Mouse (Mus musculus) midbrain, embryonic 16.5 days (tissue): ENCODE measurements at regions not wholly inside any gene's neighbourhood (a gene's known extent, or its start where the extent isn't known, plus 50 kb on each side); places are given as distances from the start of the nearest gene placed in this dataset.
A peak's percentile ranks its signal among the peaks of the same experiment; 100 is the strongest.
"Not testable (repeated sequence)": the region's sequence is repeated elsewhere in the genome, so short reads cannot be mapped to it uniquely, and the experiment has no call there.

Source experiments
- ATAC-seq: fragments of 200-750 bp; cut with Nextera tagmentation; 2 replicates; pipeline ENCODE4 v1.8.0; 2017; ENCODE audit warnings: moderate TSS enrichment
- H3K27ac ChIP-seq: fragments of 300-500 bp; sonication (generic); 2 replicates; pipeline ENCODE4 v1.5.1; 2014; ENCODE audit warnings: mild to moderate bottlenecking, low read length, mixed read lengths
- H3K27me3 ChIP-seq: fragments of 300-500 bp; sonication (generic); 2 replicates; pipeline ENCODE4 v1.6.1; 2014; ENCODE audit warnings: low read depth, low read length, mixed read lengths; ENCODE audit not compliant: control insufficient read depth, insufficient read depth
- H3K36me3 ChIP-seq: fragments of 300-500 bp; sonication (generic); 2 replicates; pipeline ENCODE4 v1.6.1; 2014; ENCODE audit warnings: mild to moderate bottlenecking, low read length, moderate library complexity, mixed read lengths; ENCODE audit not compliant: control insufficient read depth, insufficient read depth
- H3K4me1 ChIP-seq: fragments of 300-500 bp; sonication (generic); 2 replicates; pipeline ENCODE4 v1.6.1; 2014; ENCODE audit warnings: mild to moderate bottlenecking, low read length, mixed read lengths; ENCODE audit not compliant: control insufficient read depth, insufficient read depth
- H3K4me2 ChIP-seq: fragments of 300-500 bp; sonication (generic); 2 replicates; pipeline ENCODE4 v1.6.1; 2014; ENCODE audit warnings: mild to moderate bottlenecking, low read length, mixed read lengths
- H3K4me3 ChIP-seq: fragments of 300-500 bp; sonication (generic); 2 replicates; pipeline ENCODE4 v1.5.1; 2014; ENCODE audit warnings: low read depth, mild to moderate bottlenecking, low read length, moderate library complexity, mixed read lengths
- H3K9ac ChIP-seq: fragments of 300-500 bp; sonication (generic); 2 replicates; pipeline ENCODE4 v1.6.1; 2014; ENCODE audit warnings: low read depth, low read length, mixed read lengths
- H3K9me3 ChIP-seq: fragments of 300-500 bp; sonication (generic); replicated peaks from 2 replicates; pipeline ENCODE4 v1.6.1; 2014; ENCODE audit warnings: mild to moderate bottlenecking, low read length, mixed read lengths; ENCODE audit not compliant: control insufficient read depth, poor library complexity, severe bottlenecking
- WGBS: fragments of 180-500 bp; shearing (Covaris S2); extraction: QIAGEN DNeasy Blood & Tissue Kit; methylation state at CpG from one replicate; pipeline ENCODE4 v1.1.7; 2014; 5-methylcytosine and 5-hydroxymethylcytosine counted together

DNA sequence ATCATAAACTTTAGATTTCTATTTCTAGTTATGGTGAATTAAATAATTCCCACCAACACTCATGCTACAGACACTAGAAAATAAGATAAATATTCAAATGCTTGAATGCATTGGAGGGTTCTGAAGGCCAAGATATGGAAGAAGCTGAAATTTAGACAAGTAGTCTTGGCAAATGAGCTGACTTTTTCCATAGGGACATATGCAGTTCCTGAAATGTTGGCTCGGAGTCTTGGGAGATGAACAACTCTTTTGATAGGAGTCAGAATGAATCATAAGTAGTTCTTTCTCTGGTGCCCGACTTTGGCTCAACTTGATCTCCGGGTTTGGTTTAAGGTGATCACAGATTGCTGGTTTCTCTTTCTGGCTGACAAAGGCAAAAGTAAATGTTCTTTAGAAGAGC, 574.7 kb upstream of the Mms22l start:
- Histone ChIP-seq H3K36me3 (no peaks in the 10 kb centered on the region), H3K9ac (no peak overlapping the region), H3K27me3 (no peaks in the 10 kb centered on the region), H3K4me2 (no peak overlapping the region), H3K4me1 (no peaks in the 10 kb centered on the region), H3K9me3 (no peaks in the 10 kb centered on the region), H3K27ac (no peak overlapping the region), H3K4me3 (no peak overlapping the region)
- no peak for ATAC-seq
- WGBS, result 88% methylated on average over 3 of the region's 3 CpGs

DNA sequence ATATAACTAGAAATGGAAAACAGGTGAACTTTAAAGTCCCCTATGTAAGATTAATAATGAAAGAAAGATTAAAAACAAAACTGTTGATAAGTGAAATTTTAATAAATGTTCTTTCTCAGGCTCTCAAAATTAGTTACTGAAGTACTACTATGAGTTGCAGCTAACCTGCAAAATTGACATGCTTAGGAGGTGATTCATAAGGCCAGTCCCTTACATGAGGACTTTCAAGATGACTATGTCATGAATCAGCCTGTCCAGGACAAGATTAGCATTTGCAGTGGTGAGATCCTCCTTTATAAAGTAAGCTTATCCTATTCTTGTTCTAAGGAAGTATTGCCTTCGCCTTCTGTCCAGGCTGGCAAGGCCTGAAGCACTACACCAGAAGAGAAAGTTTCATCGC, 542.1 kb upstream of the Mms22l start:
- no peaks in the 10 kb centered on the region for H3K4me1 ChIP-seq
- no peak overlapping the region for H3K27ac ChIP-seq
- H3K9ac ChIP-seq, result no peak overlapping the region
- H3K9me3 ChIP-seq, result no peaks in the 10 kb centered on the region
- no peaks in the 10 kb centered on the region for H3K27me3 ChIP-seq
- no peaks in the 10 kb centered on the region for H3K36me3 ChIP-seq
- no peak for ATAC-seq
- 95% methylated on average over 2 of the region's 2 CpGs for WGBS
- no peak overlapping the region for H3K4me3 ChIP-seq
- H3K4me2 ChIP-seq, result no peak overlapping the region

DNA sequence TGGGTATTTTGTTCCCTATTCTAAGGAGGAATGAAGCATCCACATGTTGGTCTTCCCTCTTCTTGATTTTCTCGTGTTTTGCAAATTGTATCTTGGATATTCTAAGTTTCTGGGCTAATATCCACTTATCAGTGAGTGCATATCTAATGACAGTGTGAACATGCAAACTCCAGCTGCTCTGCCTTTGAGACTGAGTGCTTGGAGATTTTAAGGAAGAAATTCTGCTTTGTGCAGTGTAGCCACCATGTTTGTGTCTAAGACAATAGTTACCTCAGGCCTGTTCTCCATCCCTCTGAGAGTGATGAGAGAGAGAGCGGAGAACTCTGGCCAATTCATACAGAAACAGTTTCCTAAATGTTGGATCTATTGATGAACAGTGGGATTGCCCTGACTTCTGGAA, 514.1 kb upstream of the Mms22l start:
- not testable (repeated sequence) for H3K4me1 ChIP-seq, H3K27me3 ChIP-seq, H3K9me3 ChIP-seq, H3K36me3 ChIP-seq, H3K4me3 ChIP-seq, H3K9ac ChIP-seq, H3K4me2 ChIP-seq, ATAC-seq
- 76% methylated on average over 2 of the region's 2 CpGs for WGBS
- peak overlapping the region; percentile 88; the same call in 1 of the 2 replicates for H3K27ac ChIP-seq

DNA sequence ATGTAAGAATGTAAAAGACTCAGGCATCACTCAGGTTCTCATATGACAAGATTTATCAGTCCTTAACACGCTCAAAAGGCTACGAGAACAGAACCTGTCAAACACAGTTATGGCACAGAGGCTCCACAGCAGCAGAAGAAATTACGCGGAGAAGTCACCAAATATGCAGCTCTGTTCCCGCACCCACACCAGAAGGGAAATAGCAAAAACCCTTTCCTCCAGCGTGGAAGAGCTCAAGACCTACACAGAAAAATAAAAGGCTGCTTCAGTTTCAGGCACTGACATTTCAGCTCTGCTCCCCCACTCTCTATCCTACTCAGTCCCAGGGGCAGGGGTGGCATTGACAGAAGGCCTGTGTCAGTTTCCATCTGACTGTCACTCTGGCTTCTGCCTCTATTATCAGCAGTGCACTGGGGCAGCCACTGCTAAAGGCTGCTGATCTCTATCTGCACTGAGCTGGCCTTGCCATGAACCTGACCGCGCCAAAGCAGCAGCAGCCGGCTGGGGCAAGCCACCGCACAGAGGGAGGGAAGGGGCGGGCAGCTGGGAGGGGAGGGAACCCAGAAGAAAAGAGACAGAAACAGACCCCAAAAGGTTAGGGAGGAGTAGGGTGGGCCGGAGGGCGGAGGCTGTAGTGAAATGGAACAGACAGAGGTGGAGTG, 513.3 kb upstream of the Mms22l start:
- ATAC-seq, result peak; percentile 97
- Histone ChIP-seq H3K4me1 (peaks cover 8% of the 10 kb centered on the region), H3K4me2 (peak overlapping the region; percentile 50), H3K36me3 (no peaks in the 10 kb centered on the region), H3K9ac (peak overlapping the region; percentile 58), H3K9me3 (no peaks in the 10 kb centered on the region), H3K27ac (peak overlapping the region; percentile 88), H3K27me3 (no peaks in the 10 kb centered on the region), H3K4me3 (0 out of 2 replicates have a peak overlapping the region, but pooled peaks have one; percentile 12)
- 9% methylated on average over 13 of the region's 13 CpGs for WGBS

DNA sequence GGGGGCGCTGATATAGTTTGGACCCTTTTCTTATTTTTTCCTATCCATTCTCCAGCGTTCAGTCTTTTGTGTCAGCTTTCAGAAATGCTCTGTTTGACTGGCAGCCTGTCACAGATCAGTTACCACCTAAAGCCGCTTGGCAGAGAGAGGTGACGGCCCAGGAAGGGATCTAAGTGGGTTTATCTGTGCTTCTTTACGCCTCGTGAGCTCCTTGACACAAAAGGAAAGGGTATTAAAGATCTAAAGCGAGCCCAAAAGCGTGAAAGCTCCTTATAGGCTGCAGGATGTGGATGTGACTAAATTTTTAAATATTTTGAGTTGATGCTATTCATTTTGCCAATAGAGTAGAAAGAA, 512.8 kb upstream of the Mms22l start:
- Histone ChIP-seq H3K36me3 (no peaks in the 10 kb centered on the region), H3K4me1 (peaks cover 8% of the 10 kb centered on the region), H3K27ac (peak overlapping the region; percentile 88), H3K9me3 (no peaks in the 10 kb centered on the region), H3K9ac (peak overlapping the region; percentile 58; the same call in 1 of the 2 replicates), H3K27me3 (no peaks in the 10 kb centered on the region), H3K4me2 (peak overlapping the region; percentile 50), H3K4me3 (0 out of 2 replicates have a peak overlapping the region, but pooled peaks have one; percentile 12)
- WGBS, result 1% methylated on average over 8 of the region's 8 CpGs
- peak; percentile 92 for ATAC-seq

DNA sequence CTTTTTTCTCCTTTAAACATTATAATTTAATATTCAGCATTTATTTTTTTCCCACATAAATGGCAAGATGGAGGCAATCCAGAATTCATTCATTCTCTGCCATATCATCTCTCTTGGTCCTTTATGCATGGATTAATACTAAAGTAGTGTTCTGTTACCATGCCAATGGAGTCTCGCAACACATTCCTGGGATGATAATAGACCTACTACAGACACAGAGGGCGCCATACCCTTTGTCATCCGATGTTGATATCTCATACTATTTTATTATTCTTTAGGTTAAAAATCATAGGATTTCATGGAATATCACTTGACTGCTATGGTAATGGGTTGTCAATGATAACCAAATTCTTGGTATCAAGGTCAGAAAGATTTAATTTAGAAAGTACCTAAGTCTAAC, 512.2 kb upstream of the Mms22l start:
- Histone ChIP-seq H3K9ac (no peak overlapping the region), H3K36me3 (no peaks in the 10 kb centered on the region), H3K4me3 (no peak overlapping the region), H3K9me3 (no peaks in the 10 kb centered on the region), H3K4me2 (no peak overlapping the region), H3K27ac (peak overlapping the region; percentile 57), H3K4me1 (peaks cover 8% of the 10 kb centered on the region), H3K27me3 (no peaks in the 10 kb centered on the region)
- 34% methylated on average over 3 of the region's 3 CpGs for WGBS
- no peak for ATAC-seq

DNA sequence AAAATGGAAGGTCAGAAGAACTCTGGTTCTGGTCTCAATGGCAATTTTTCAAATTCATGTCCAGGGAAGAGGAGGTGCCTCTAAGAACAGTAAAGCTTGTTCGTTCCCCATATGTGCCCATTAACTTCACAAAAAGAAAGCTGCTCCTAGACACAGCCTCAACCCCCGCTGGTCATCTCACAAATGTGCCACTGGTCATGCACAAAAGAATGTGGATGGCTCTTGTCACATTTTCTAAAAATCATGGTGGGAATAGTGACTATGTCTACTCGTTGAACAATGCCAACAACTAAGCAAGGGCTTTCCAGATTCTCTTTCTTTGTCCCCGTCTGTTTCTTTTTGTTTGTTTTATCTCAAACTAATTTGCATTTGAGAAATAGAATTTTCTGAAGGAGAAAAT, 510.3 kb upstream of the Mms22l start:
- WGBS, result 26% methylated on average over 4 of the region's 4 CpGs
- Histone ChIP-seq H3K4me1 (peaks cover 8% of the 10 kb centered on the region), H3K9ac (no peak overlapping the region), H3K27ac (no peak overlapping the region), H3K36me3 (no peaks in the 10 kb centered on the region), H3K4me2 (no peak overlapping the region), H3K27me3 (no peaks in the 10 kb centered on the region), H3K4me3 (no peak overlapping the region), H3K9me3 (no peaks in the 10 kb centered on the region)
- ATAC-seq, result no peak

DNA sequence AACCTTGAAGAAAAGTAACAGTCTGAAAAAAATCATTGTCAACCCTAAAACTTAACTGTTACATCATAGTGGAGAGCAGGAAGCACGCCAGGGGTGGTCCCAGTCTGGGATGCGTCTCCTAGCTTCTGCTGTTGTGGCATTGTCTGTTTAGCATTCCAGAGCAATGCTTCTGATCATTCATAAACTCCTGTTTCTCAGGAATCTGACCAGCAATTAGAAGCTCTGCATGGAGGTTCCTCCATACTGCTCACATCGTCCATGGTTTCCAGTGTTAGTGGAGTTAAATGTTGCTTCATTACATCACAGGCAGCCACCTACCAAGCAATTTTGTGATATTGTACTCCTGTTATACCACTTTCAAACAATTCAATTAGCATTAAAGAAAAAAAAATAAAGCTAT, 502.4 kb upstream of the Mms22l start:
- H3K27me3 ChIP-seq, result no peaks in the 10 kb centered on the region
- no peak for ATAC-seq
- H3K4me1 ChIP-seq, result peaks cover 5% of the 10 kb centered on the region; the same call in 1 of the 2 replicates
- H3K9me3 ChIP-seq, result no peaks in the 10 kb centered on the region
- H3K4me2 ChIP-seq, result no peak overlapping the region
- no peaks in the 10 kb centered on the region for H3K36me3 ChIP-seq
- H3K4me3 ChIP-seq, result no peak overlapping the region
- H3K27ac ChIP-seq, result no peak overlapping the region
- no peak overlapping the region for H3K9ac ChIP-seq
- 18% methylated on average over 3 of the region's 3 CpGs for WGBS

DNA sequence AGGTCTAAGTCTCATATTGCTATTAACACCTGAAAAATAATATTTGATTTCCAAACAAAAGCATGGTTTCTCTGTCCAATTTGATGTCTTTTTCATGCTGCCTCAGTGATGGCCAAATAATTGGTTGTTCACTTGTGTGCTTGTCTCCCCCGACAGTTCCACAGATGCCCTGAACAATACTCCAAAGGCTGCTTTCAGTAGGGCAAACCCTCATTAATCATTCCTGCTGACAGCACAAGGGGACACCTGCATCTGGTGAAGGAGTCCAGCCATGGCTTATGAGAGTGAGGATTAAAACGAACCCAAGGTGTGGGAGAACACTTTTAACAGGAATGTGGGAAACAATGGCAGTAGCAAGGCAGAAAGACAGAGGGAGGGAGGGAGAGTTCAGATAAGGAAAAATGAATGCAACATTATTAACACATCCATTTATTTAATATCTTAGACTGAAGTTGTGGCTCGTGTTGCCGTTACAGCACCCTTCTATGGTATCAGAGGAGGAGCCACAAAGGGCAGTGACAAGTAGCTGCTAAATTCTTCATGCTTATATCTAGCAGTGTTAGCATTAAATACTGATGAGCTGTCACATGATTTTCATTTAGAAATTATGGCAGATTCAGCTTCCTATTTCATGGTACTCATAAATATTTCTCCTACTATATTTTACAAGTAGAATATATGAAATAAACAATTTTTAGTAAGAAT, 501.8 kb upstream of the Mms22l start:
- Histone ChIP-seq H3K4me2 (no peak overlapping the region), H3K27me3 (no peaks in the 10 kb centered on the region), H3K27ac (no peak overlapping the region), H3K9me3 (no peaks in the 10 kb centered on the region), H3K9ac (no peak overlapping the region), H3K36me3 (no peaks in the 10 kb centered on the region), H3K4me1 (peaks cover 5% of the 10 kb centered on the region; the same call in 1 of the 2 replicates), H3K4me3 (no peak overlapping the region)
- ATAC-seq, result peak; percentile 58; the same call in 1 of the 2 replicates
- 12% methylated on average over 4 of the region's 4 CpGs for WGBS
